Mouse (Mus musculus): ENCODE measurements around the gene Zfp592.

The Zfp592 gene

GRCm38 (mm10) chr7:80994663-80995005 is 1.2 kb downstream of the Zfp592 start:
- peak; percentile 20 to 51 for DNase-seq

- no peak for DNase-seq
Observed at GRCm38 (mm10) chr7:80995266-80996146, 2.0 kb downstream of the Zfp592 start.

GRCm38 (mm10) chr7:80997776-80998175 is 4.3 kb downstream of the Zfp592 start:
- no peak for DNase-seq

- DNase-seq: no peak
Observed at GRCm38 (mm10) chr7:80999536-80999935, 6.1 kb downstream of the Zfp592 start.

GRCm38 (mm10) chr7:81001844-81002243 is 8.4 kb downstream of the Zfp592 start:
- DNase-seq: no peak

GRCm38 (mm10) chr7:81004556-81005079 is 11.1 kb downstream of the Zfp592 start:
- DNase-seq: no peak

GRCm38 (mm10) chr7:81005969-81006368 is 12.5 kb downstream of the Zfp592 start:
- DNase-seq: no peak

- no peak for DNase-seq
Observed at GRCm38 (mm10) chr7:81008285-81008684, 14.8 kb downstream of the Zfp592 start.

GRCm38 (mm10) chr7:81011576-81011975 is 18.1 kb downstream of the Zfp592 start:
- DNase-seq: peak; percentile 19 to 41

GRCm38 (mm10) chr7:81020307-81020706 is 26.8 kb downstream of the Zfp592 start:
- no peak for DNase-seq

- DNase-seq: no peak
Observed at GRCm38 (mm10) chr7:81022731-81023130, 29.2 kb downstream of the Zfp592 start.

GRCm38 (mm10) chr7:81024118-81024517 is 30.6 kb downstream of the Zfp592 start:
- peak; percentile 52 to 62 for DNase-seq

GRCm38 (mm10) chr7:81024651-81025050 is 31.2 kb downstream of the Zfp592 start:
- peak; percentile 49 to 68 for DNase-seq

GRCm38 (mm10) chr7:81025751-81026150 is 32.3 kb downstream of the Zfp592 start:
- peak in 1 of 2 experiments; percentile 15 for DNase-seq

- peak; percentile 28 to 32 for DNase-seq
Observed at GRCm38 (mm10) chr7:81039711-81040110, 46.2 kb downstream of the Zfp592 start.

GRCm38 (mm10) chr7:81043023-81043620 is 49.6 kb downstream of the Zfp592 start:
- peak in 1 of 2 experiments; percentile 45 for DNase-seq

- DNase-seq: no peak
Observed at GRCm38 (mm10) chr7:81047847-81048246, 54.4 kb downstream of the Zfp592 start.

GRCm38 (mm10) chr7:81048513-81048912 is 55.0 kb downstream of the Zfp592 start:
- DNase-seq: no peak

GRCm38 (mm10) chr7:81049966-81050365 is 56.5 kb downstream of the Zfp592 start:
- DNase-seq: peak in 1 of 2 experiments; percentile 34

- no peak for DNase-seq
Observed at GRCm38 (mm10) chr7:81055709-81056370, 62.4 kb downstream of the Zfp592 start.

GRCm38 (mm10) chr7:81057471-81057870 is 64.0 kb downstream of the Zfp592 start, which contains the start of gene Alpk3:
Gene Alpk3 (plus strand): TSS chr7:81057600.
- DNase-seq: no peak

GRCm38 (mm10) chr7:81057901-81058711 is 64.6 kb downstream of the Zfp592 start:
- DNase-seq: no peak

Measured in cerebellum, postnatal 10 days (tissue).